8 mouse cellular contexts compared by ENCODE assay signal in the genomic region with DNA sequence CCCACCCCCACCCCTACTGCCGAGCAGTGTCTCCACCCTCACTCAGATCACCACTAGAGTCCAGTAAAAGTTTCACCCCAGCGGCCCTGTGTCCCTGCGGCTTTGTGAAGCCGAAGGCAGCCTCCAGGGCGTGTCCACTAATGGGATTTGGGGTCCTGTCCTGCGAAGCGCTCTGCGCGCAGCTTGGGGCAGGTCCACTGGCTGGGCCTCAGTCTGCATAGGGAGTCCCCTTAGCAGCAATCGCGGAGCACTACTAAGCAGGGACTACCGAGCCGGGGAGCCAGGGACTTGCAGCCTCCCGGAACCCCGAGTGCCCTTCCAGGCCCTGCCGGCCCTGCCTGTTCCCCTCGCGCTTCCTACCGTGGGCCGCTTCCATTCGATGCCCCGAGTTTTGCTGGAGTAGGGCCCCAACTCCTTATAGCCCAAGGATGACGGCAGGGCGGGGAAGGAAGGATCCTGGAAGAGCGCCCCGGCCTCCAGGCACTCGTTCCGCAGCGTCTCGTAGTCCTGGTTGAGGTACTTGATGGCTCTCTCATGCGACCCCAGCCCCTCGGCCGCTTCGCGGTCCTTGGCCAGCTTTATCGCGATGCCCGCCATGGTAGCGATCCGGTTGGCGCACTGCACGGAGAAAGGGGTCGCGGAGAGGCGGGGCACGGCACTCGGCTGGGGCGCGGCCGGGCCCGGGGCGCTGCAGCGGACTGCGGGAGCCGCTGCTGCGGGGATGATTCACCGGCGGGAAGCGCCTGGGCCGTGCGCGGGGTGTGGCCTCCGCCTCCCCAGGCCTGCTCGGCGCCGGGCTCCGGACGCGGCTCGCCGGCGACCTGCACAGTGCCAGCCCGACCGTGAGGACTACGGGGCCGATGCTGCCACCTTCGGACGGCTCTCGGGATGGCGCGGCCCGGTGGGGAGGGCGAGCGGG. TPM values are rescaled to one million over a fixed set of nuclear protein-coding genes. Genes with fewer than 3 reads are reported as not detected.
DNase-seq lines count a peak whose midpoint lies in the region; ATAC-seq and TF ChIP-seq lines count a peak whose summit lies in the region.

A gene (minus strand): TSS at position 851 of the 919 bp plus-strand sequence.

- H3K4me3 ChIP-seq in erythroblast, embryonic 14.5 days (replicated peaks), result peak within 1 kb of the TSS; percentile 52
- peak within 1 kb of the TSS; percentile 81 for H3K4me3 ChIP-seq in embryonic facial prominence, embryonic 15.5 days (replicated peaks)
- peak within 1 kb of the TSS; percentile 89 for H3K4me3 ChIP-seq in heart, embryonic 10.5 days
- H3K4me3 ChIP-seq in kidney, embryonic 14.5 days (ENCODE audit: low read length), result peak within 1 kb of the TSS; percentile 75
- peak within 1 kb of the TSS; percentile 81 for H3K4me3 ChIP-seq in limb, embryonic 15.5 days
- H3K4me3 ChIP-seq in midbrain, embryonic 16.5 days (ENCODE audit: low read depth, low read length), result peak within 1 kb of the TSS; percentile 62
- H3K4me3 ChIP-seq in spleen, adult 2 months (ENCODE audit: extremely low read depth, insufficient read depth, insufficient read length), result peak within 1 kb of the TSS; percentile 87

- WGBS in embryonic facial prominence, embryonic 15.5 days, result under 1% methylated on average over 84 of the region's 84 CpGs
- under 1% methylated on average over 84 of the region's 84 CpGs for WGBS in heart, embryonic 10.5 days
- under 1% methylated on average over 68 of the region's 84 CpGs for WGBS in kidney, embryonic 14.5 days
- WGBS in limb, embryonic 15.5 days, result under 1% methylated on average over 78 of the region's 84 CpGs
- WGBS in midbrain, embryonic 16.5 days, result under 1% methylated on average over 77 of the region's 84 CpGs
- WGBS in spleen, adult 2 months, result 1% methylated on average over 80 of the region's 84 CpGs

- peak; percentile 84 for DNase-seq in heart, embryonic 10.5 days (ENCODE audit: low spot score)
- DNase-seq in spleen, adult 2 months (ENCODE audit: low read depth in 1 of 2, low spot score in 2 of 2), result peak; percentile 35 to 83

- H3K4me1 ChIP-seq in erythroblast, embryonic 14.5 days (ENCODE audit: control insufficient read depth), result no peaks in the 10 kb centered on the region; the same call in 1 of the 2 replicates
- H3K4me1 ChIP-seq in embryonic facial prominence, embryonic 15.5 days, result peaks cover 67% of the 10 kb centered on the region
- H3K4me1 ChIP-seq in heart, embryonic 10.5 days, result peaks cover 74% of the 10 kb centered on the region
- peaks cover 26% of the 10 kb centered on the region for H3K4me1 ChIP-seq in kidney, embryonic 14.5 days (ENCODE audit: control insufficient read depth, insufficient read depth, low read length)
- H3K4me1 ChIP-seq in limb, embryonic 15.5 days, result peaks cover 71% of the 10 kb centered on the region
- peaks cover 18% of the 10 kb centered on the region for H3K4me1 ChIP-seq in midbrain, embryonic 16.5 days (ENCODE audit: control insufficient read depth, insufficient read depth, low read length)
- H3K4me1 ChIP-seq in spleen, adult 2 months (ENCODE audit: control insufficient read depth, insufficient read depth, insufficient read length), result peaks cover 22% of the 10 kb centered on the region

- peak; percentile 37; the same call in 1 of the 2 replicates for TF ChIP-seq CTCF in spleen, adult 2 months (IDR thresholded peaks at IDR 0.05; ENCODE audit: extremely low read depth, insufficient read depth, insufficient read length, insufficient replicate concordance)

- no peak for TF ChIP-seq POLR2A in spleen, adult 2 months (IDR thresholded peaks at IDR 0.05; ENCODE audit: low read depth, low read length)

- peak within 1 kb of the TSS; percentile 95 for H3K27ac ChIP-seq in embryonic facial prominence, embryonic 15.5 days (replicated peaks)
- H3K27ac ChIP-seq in heart, embryonic 10.5 days, result peak within 1 kb of the TSS; percentile 98
- peak within 1 kb of the TSS; percentile 88 for H3K27ac ChIP-seq in kidney, embryonic 14.5 days (ENCODE audit: low read depth, low read length)
- H3K27ac ChIP-seq in limb, embryonic 15.5 days, result peak within 1 kb of the TSS; percentile 95
- H3K27ac ChIP-seq in midbrain, embryonic 16.5 days (ENCODE audit: low read length), result peak within 1 kb of the TSS; percentile 78
- peak within 1 kb of the TSS; percentile 47 for H3K27ac ChIP-seq in spleen, adult 2 months (ENCODE audit: insufficient read depth, low read length)

- ATAC-seq in erythroblast, adult 5-6 weeks (replicated peaks; ENCODE audit: low FRiP score, poor library complexity, severe bottlenecking), result no peak
- peak; percentile 83 for ATAC-seq in embryonic facial prominence, embryonic 15.5 days (ENCODE audit: insufficient number of reproducible peaks, low FRiP score, low TSS enrichment, low read depth)
- peak; percentile 88 for ATAC-seq in kidney, embryonic 14.5 days (ENCODE audit: low FRiP score, low TSS enrichment)
- ATAC-seq in limb, embryonic 15.5 days (ENCODE audit: insufficient number of reproducible peaks, low FRiP score, low TSS enrichment, low read depth), result peak; percentile 75
- ATAC-seq in midbrain, embryonic 16.5 days, result peak; percentile 97

- no peaks in the 10 kb centered on the region for H3K9me3 ChIP-seq in erythroblast, embryonic 14.5 days (ENCODE audit: control insufficient read depth, low read length)
- H3K9me3 ChIP-seq in embryonic facial prominence, embryonic 15.5 days (replicated peaks), result no peaks in the 10 kb centered on the region
- H3K9me3 ChIP-seq in heart, embryonic 10.5 days, result no peaks in the 10 kb centered on the region
- H3K9me3 ChIP-seq in kidney, embryonic 14.5 days (ENCODE audit: control insufficient read depth, low read length), result no peaks in the 10 kb centered on the region
- H3K9me3 ChIP-seq in limb, embryonic 15.5 days, result no peaks in the 10 kb centered on the region
- no peaks in the 10 kb centered on the region for H3K9me3 ChIP-seq in midbrain, embryonic 16.5 days (replicated peaks; ENCODE audit: control insufficient read depth, low read length, poor library complexity, severe bottlenecking)

- peak within 1 kb of the TSS; percentile 97 for H3K9ac ChIP-seq in embryonic facial prominence, embryonic 15.5 days
- peak within 1 kb of the TSS; percentile 97 for H3K9ac ChIP-seq in kidney, embryonic 14.5 days (ENCODE audit: low read depth, low read length)
- H3K9ac ChIP-seq in limb, embryonic 15.5 days, result peak within 1 kb of the TSS; percentile 88
- peak within 1 kb of the TSS; percentile 80 for H3K9ac ChIP-seq in midbrain, embryonic 16.5 days (ENCODE audit: low read depth, low read length)

- peak within 1 kb of the TSS; percentile 71 for H3K4me2 ChIP-seq in embryonic facial prominence, embryonic 15.5 days (replicated peaks)
- peak within 1 kb of the TSS; percentile 82 for H3K4me2 ChIP-seq in kidney, embryonic 14.5 days (replicated peaks; ENCODE audit: low read depth, low read length)
- peak within 1 kb of the TSS; percentile 58 for H3K4me2 ChIP-seq in limb, embryonic 15.5 days
- peak within 1 kb of the TSS; percentile 83 for H3K4me2 ChIP-seq in midbrain, embryonic 16.5 days (ENCODE audit: low read length)

- peaks cover 45% of the 10 kb centered on the region for H3K27me3 ChIP-seq in erythroblast, embryonic 14.5 days (ENCODE audit: control insufficient read depth)
- H3K27me3 ChIP-seq in embryonic facial prominence, embryonic 15.5 days, result no peaks in the 10 kb centered on the region
- peaks cover 9% of the 10 kb centered on the region; the same call in 1 of the 2 replicates for H3K27me3 ChIP-seq in heart, embryonic 10.5 days (ENCODE audit: insufficient read depth, poor library complexity, severe bottlenecking)
- no peaks in the 10 kb centered on the region for H3K27me3 ChIP-seq in kidney, embryonic 14.5 days (ENCODE audit: control insufficient read depth, insufficient read depth, low read length)
- H3K27me3 ChIP-seq in limb, embryonic 15.5 days, result no peaks in the 10 kb centered on the region
- no peaks in the 10 kb centered on the region for H3K27me3 ChIP-seq in midbrain, embryonic 16.5 days (ENCODE audit: control insufficient read depth, insufficient read depth, low read depth, low read length)
- H3K27me3 ChIP-seq in spleen, adult 2 months (ENCODE audit: control insufficient read depth, insufficient read depth, low read length), result no peaks in the 10 kb centered on the region

- H3K36me3 ChIP-seq in erythroblast, embryonic 14.5 days (ENCODE audit: control insufficient read depth), result no peaks in the 10 kb centered on the region; the same call in 1 of the 2 replicates
- H3K36me3 ChIP-seq in embryonic facial prominence, embryonic 15.5 days, result peaks cover 19% of the 10 kb centered on the region; the same call in 1 of the 2 replicates
- peaks cover 19% of the 10 kb centered on the region for H3K36me3 ChIP-seq in heart, embryonic 10.5 days
- peaks cover 8% of the 10 kb centered on the region; the same call in 1 of the 2 replicates for H3K36me3 ChIP-seq in kidney, embryonic 14.5 days (ENCODE audit: control insufficient read depth, insufficient read depth, low read length)
- peaks cover 13% of the 10 kb centered on the region for H3K36me3 ChIP-seq in limb, embryonic 15.5 days
- 0 out of 2 replicates have a peak, but pooled peaks cover 3% of the 10 kb centered on the region for H3K36me3 ChIP-seq in midbrain, embryonic 16.5 days (ENCODE audit: control insufficient read depth, insufficient read depth, low read length)
- H3K36me3 ChIP-seq in spleen, adult 2 months (ENCODE audit: control insufficient read depth, insufficient read depth, low read length), result no peaks in the 10 kb centered on the region

RNA-seq across cellular contexts. Expression of the gene that starts here (rescaled TPM):
- 0.02 and 0.03 TPM in 2 replicates for polyA plus RNA-seq in erythroblast, embryonic 14.5 days (2012)
- total RNA-seq in erythroblast, adult 5-6 weeks (2015; ENCODE audit: low replicate concordance), result 4.6 and 7.5 TPM in 2 replicates
- total RNA-seq in erythroblast, adult 5-6 weeks (2017; ENCODE audit: low replicate concordance), result 7.2 and 11.4 TPM in 2 replicates
- polyA plus RNA-seq in embryonic facial prominence, embryonic 15.5 days (2015; fragmentation: Nextera tagmentation; extraction: Ambion mirVana), result 132 and 134 TPM in 2 replicates
- polyA plus RNA-seq in heart, embryonic 10.5 days (2016; fragmentation: Nextera tagmentation; extraction: Ambion mirVana), result 96.0 and 107 TPM in 2 replicates
- polyA plus RNA-seq in kidney, embryonic 14.5 days (2014; fragmentation: Nextera tagmentation; extraction: Ambion mirVana), result 52.3 and 94.7 TPM in 2 replicates
- 150 and 151 TPM in 2 replicates for polyA plus RNA-seq in limb, embryonic 15.5 days (2015; fragmentation: Nextera tagmentation; extraction: Ambion mirVana)
- polyA plus RNA-seq in midbrain, embryonic 16.5 days (2015; fragmentation: Nextera tagmentation; extraction: Ambion mirVana), result 84.5 and 89.8 TPM in 2 replicates
- polyA plus RNA-seq in spleen, adult 2 months (2012; rRNA removed), result 11.7 and 14.0 TPM in 2 replicates

Comparison
In these comparisons a context has a peak if more than half of its experiments do, and no peak if none do; other contexts are left out.
1. RNA of the gene that starts here (polyA plus RNA-seq): 150 to 151 TPM in limb, embryonic 15.5 days, 132 to 134 TPM in embryonic facial prominence, embryonic 15.5 days, 96.0 to 107 TPM in heart, embryonic 10.5 days, 52.3 to 94.7 TPM in kidney, embryonic 14.5 days, 84.5 to 89.8 TPM in midbrain, embryonic 16.5 days and 11.7 to 14.0 TPM in spleen, adult 2 months; 0.02 to 0.03 TPM in erythroblast, embryonic 14.5 days; every median in the first group is over 10 times any median in the second.
2. H3K27ac ChIP-seq: peak in every context shown above with its lines; median percentile 98 in heart, embryonic 10.5 days; 95 in embryonic facial prominence, embryonic 15.5 days; 95 in limb, embryonic 15.5 days; 88 in kidney, embryonic 14.5 days; 78 in midbrain, embryonic 16.5 days; 47 in spleen, adult 2 months.
3. Peak in every context shown above with its lines, with median percentiles within 50 percentile points of each other: H3K4me3 ChIP-seq, H3K4me2 ChIP-seq and H3K9ac ChIP-seq.